Mouse (Mus musculus) naive thymus-derived CD4-positive, alpha-beta T cell, adult 5 months (primary cell): ENCODE measurements around the gene A830018L16Rik. TPM values are rescaled to one million over a fixed set of nuclear protein-coding genes. Genes with fewer than 3 reads are reported as not detected.

Source experiments
- polyA plus RNA-seq: library from polyadenylated mRNA; unstranded; fragments of 100-300 nt; shearing (Covaris generic); gene quantifications from one replicate; pipeline ENCODE4 v1.2.1, GENCODE M21; 2017

The A830018L16Rik gene
- not detected for polyA plus RNA-seq

DNA sequence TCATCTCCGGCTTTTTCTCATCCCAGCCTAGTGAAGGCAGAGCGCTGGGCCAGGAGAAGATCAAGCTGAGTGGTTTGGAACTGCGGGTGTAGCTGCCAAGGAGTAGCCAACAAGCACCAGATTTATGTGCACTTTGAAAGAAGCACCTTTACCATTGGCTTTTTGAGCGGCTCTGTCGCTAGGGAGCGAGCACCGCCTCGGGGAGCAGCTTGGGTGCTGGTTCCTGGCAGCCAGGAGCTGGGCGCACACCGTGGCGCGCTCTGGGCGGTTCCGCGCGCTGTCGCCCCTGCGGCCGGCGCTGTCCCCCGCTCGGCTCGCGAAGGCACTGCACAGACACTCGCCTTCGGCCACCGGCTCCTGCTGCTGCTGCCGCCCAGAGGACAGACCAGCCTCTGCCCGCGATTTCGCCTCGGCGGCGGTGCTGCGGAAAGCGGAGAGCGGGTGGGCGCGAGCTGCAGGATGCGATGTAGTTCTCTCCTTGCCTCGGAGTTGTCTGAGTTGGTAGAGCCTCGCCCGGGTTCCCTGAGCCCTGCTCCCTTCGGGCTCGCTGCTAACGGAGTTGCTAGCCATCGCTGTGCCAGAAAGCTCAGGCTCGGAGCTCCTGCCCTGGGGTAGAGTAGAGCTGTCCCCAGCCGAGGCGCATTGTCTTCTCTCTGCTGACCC lies at the start of gene A830018L16Rik:
A830018L16Rik (plus strand) TSS at position 212 of the 663 bp plus-strand sequence.

